Mouse (Mus musculus) testis, adult 2 months (tissue): ENCODE measurements around the gene Nfrkb. TPM values are rescaled to one million over a fixed set of nuclear protein-coding genes. Genes with fewer than 3 reads are reported as not detected.
A peak's percentile ranks its signal among the peaks of the same experiment; 100 is the strongest.

ENCODE experiments used
- H3K27ac ChIP-seq: fragments of 200-500 bp; 2 replicates; pipeline ENCODE4 v1.5.1; 2012; ENCODE audit warnings: low read depth, low read length; ENCODE audit not compliant: control insufficient read depth, insufficient read depth
- H3K27me3 ChIP-seq: fragments of 200-500 bp; 2 replicates; pipeline ENCODE4 v1.6.1; 2012; ENCODE audit warnings: mild to moderate bottlenecking, low read length, moderate library complexity; ENCODE audit not compliant: control insufficient read depth, insufficient read depth
- H3K36me3 ChIP-seq: fragments of 200-500 bp; 2 replicates; pipeline ENCODE4 v1.6.1; 2012; ENCODE audit warnings: mild to moderate bottlenecking, low read length; ENCODE audit not compliant: control insufficient read depth, insufficient read depth
- H3K4me1 ChIP-seq: fragments of 200-500 bp; 2 replicates; pipeline ENCODE4 v1.6.1; 2012; ENCODE audit warnings: low read length; ENCODE audit not compliant: control insufficient read depth, insufficient read depth
- H3K4me3 ChIP-seq: fragments of 200-500 bp; 2 replicates; pipeline ENCODE4 v1.5.1; 2012; ENCODE audit warnings: low read depth, mild to moderate bottlenecking, low read length, moderate library complexity, mixed read lengths; ENCODE audit not compliant: control insufficient read depth
- CTCF ChIP-seq: fragments of 200-500 bp; IDR thresholded peaks from 2 replicates; pipeline ENCODE4 v1.5.1; 2012; ENCODE audit warnings: low read depth, mild to moderate bottlenecking, inconsistent platforms, low read length, moderate library complexity; ENCODE audit not compliant: control insufficient read depth, insufficient read depth, insufficient replicate concordance
- POLR2A ChIP-seq: fragments of 200-500 bp; IDR thresholded peaks from 2 replicates; pipeline ENCODE4 v1.6.1; 2012; ENCODE audit warnings: low read depth, mild to moderate bottlenecking, inconsistent platforms, low read length, moderate library complexity; ENCODE audit not compliant: control insufficient read depth
- polyA plus RNA-seq: library from polyadenylated mRNA; depleted of rRNA; stranded (reverse); fragments of >200 nt; gene quantifications from 2 replicates; pipeline ENCODE4 v1.2.3, GENCODE M21; 2012; rRNA removed

Nfrkb gene
- polyA plus RNA-seq, 1 experiment: 16.7 TPM

GRCm38 (mm10) chr9:31463692-31464474, 77.9 kb downstream of the Nfrkb start, which contains the start of gene Tmem45b:
Gene Tmem45b (minus strand): TSS chr9:31464462.
- Histone ChIP-seq H3K36me3 (no peaks in the 10 kb centered on the region; the same call in 1 of the 2 replicates), H3K4me1 (peaks cover 9% of the 10 kb centered on the region), H3K4me3 (peak within 1 kb of the TSS; percentile 89), H3K27me3 (no peaks in the 10 kb centered on the region), H3K27ac (peak within 1 kb of the TSS; percentile 89)
- TF ChIP-seq POLR2A: peak; percentile 20; the same call in 1 of the 2 replicates
- no peak for TF ChIP-seq CTCF

Other genes with a start within 250 kb of the Nfrkb start
- gene Aplp2, start 174.4 kb upstream of the Nfrkb start, polyA plus RNA-seq: 142 and 183 TPM in 2 replicates
- gene Prdm10, start 105.7 kb upstream of the Nfrkb start, polyA plus RNA-seq: 4.7 and 5.1 TPM in 2 replicates
- gene Tmem45b, start 78.3 kb downstream of the Nfrkb start, polyA plus RNA-seq: 11.7 and 12.1 TPM in 2 replicates